Mouse (Mus musculus): ENCODE measurements around the gene Cdrt4. TPM values are rescaled to one million over a fixed set of nuclear protein-coding genes. Genes with fewer than 3 reads are reported as not detected.
A peak's percentile ranks its signal among the peaks of the same experiment; 100 is the strongest.

The Cdrt4 gene
- polyA plus RNA-seq, 1 experiment from 2014 or later, result 0.30 TPM

DNA sequence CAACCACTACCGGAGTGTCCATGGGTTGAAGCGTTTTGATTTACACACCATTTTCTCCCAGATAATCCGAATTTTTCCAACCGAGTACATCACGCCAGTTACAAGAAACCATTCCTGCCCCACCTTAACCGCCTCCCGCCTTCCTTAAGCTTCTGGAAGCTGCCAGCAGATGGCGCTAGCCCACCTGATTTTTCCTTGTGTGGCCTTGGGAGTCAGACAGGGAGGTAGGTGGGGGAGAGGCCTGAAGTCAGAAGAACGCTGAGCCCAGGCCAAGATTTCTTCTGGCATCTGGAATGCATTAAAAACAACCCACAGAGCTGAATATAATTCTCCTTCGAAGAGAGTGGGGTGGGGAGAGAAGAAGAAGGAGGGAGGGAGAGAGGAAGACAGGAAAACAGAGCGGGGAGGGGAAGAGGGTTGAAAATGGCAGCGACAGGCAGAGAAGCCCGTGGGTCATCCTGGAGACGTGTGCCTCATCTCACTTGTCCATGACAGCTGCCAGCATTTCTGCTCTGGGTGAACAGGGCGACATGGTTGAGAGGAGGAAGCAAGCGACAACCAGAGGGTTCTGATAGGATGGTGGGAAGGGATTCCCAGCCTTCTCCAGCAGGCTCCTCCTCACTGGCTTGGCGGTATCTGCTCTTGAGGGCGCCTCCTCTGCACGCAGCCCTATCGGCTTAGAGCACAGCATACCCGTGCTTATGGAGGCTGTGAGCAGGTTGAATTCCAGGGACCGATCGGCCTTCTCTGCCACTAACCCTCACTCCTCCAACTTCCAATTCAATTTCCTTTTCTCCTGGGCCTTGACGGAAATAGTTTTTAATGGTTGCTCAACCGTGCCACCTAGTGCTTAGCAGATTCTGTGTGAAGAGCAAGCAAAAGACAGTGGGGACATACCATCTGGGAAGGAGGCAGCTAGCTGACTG, 29.7 kb upstream of the Cdrt4 start:
- H3K4me3 ChIP-seq, result peak overlapping the region; percentile 37
- H3K4me1 ChIP-seq (replicated peaks), result peaks cover 12% of the 10 kb centered on the region
- H3K27ac ChIP-seq, result peak overlapping the region; percentile 81
- no peaks in the 10 kb centered on the region for H3K36me3 ChIP-seq
- H3K9me3 ChIP-seq, result peaks cover 6% of the 10 kb centered on the region; the same call in 1 of the 2 replicates
- 29% methylated on average over 25 of the region's 25 CpGs for WGBS
- 0 out of 2 replicates have a peak, but pooled peaks cover 2% of the 10 kb centered on the region for H3K27me3 ChIP-seq (ENCODE audit: insufficient read depth, poor library complexity, severe bottlenecking)
- DNase-seq (ENCODE audit: low spot score), result peak; percentile 92

DNA sequence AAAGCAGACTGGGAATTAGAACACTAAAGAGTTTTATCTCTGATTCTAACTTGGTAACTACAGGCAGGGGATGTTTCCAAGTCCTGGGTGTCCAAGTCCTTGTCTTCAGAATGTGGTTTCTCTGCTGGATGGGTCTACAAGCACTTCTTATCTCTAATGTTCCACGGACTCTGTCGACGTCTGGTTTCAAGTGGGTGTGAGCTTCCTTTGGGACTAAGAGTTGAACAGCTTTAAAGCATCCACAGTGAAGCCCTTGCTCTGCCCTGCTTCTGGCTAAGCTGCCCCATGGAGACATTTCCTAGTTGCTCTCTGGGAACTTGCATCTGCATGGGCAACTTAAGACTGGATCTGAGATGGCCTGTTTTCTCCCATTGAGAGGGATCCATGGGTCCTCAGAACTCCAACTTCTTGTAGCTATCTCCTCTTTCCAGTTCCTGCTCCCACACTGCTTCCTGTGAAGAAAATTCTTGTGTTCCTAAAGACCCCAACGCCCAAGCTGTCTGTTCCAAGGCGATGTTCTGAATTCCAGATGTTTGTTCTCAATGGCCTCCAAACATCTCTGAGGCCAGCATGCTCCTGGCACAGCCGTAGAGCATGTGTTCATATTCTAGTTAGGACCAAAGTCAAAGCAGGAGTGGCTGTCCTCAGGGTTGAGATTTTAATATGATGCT, 26.8 kb upstream of the Cdrt4 start:
- Histone ChIP-seq H3K27me3 (ENCODE audit: insufficient read depth, poor library complexity, severe bottlenecking) (0 out of 2 replicates have a peak, but pooled peaks cover 2% of the 10 kb centered on the region), H3K4me3 (no peak overlapping the region), H3K9me3 (peaks cover 9% of the 10 kb centered on the region; the same call in 1 of the 2 replicates), H3K36me3 (no peaks in the 10 kb centered on the region), H3K4me1 (replicated peaks) (peaks cover 7% of the 10 kb centered on the region), H3K27ac (no peak overlapping the region)
- no peak for DNase-seq (ENCODE audit: low spot score)
- 86% methylated on average over 6 of the region's 6 CpGs for WGBS

DNA sequence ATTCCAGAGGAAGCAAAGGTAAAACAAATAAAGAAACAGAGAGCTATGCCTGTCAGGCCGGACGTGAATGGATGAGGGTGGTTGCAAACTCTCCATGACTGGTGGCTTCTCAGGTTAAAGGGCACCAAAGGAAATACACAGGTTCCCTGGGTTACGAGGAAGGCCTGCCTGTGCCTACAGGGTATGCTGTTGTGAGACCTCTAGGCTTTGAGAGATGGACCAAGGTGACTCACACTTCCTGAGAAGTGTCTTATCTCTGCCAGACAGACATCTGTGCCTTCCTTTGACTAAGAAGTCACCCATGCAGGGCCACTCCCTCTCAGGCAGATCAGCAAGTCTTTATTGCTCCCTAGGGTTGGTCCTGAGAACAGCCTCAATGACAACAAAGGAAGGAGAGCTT, 21.2 kb upstream of the Cdrt4 start:
- DNase-seq (ENCODE audit: low spot score), result no peak
- H3K27me3 ChIP-seq (ENCODE audit: insufficient read depth, poor library complexity, severe bottlenecking), result no peaks in the 10 kb centered on the region
- H3K9me3 ChIP-seq, result 0 out of 2 replicates have a peak, but pooled peaks cover 5% of the 10 kb centered on the region
- H3K27ac ChIP-seq, result no peak overlapping the region
- no peak overlapping the region for H3K4me3 ChIP-seq
- H3K36me3 ChIP-seq, result no peaks in the 10 kb centered on the region
- WGBS, result 64% methylated on average over 3 of the region's 3 CpGs
- no peaks in the 10 kb centered on the region; the same call in 1 of the 2 replicates for H3K4me1 ChIP-seq (replicated peaks)

GRCm38 (mm10) chr11:62930574-62930973, 20.4 kb upstream of the Cdrt4 start:
- Histone ChIP-seq H3K36me3 (no peaks in the 10 kb centered on the region), H3K27me3 (ENCODE audit: insufficient read depth, poor library complexity, severe bottlenecking) (no peaks in the 10 kb centered on the region), H3K9me3 (0 out of 2 replicates have a peak, but pooled peaks cover 5% of the 10 kb centered on the region), H3K27ac (no peak overlapping the region), H3K4me1 (replicated peaks) (no peaks in the 10 kb centered on the region; the same call in 1 of the 2 replicates), H3K4me3 (no peak overlapping the region)
- 87% methylated on average over 4 of the region's 4 CpGs for WGBS
- DNase-seq (ENCODE audit: low spot score), result no peak

DNA sequence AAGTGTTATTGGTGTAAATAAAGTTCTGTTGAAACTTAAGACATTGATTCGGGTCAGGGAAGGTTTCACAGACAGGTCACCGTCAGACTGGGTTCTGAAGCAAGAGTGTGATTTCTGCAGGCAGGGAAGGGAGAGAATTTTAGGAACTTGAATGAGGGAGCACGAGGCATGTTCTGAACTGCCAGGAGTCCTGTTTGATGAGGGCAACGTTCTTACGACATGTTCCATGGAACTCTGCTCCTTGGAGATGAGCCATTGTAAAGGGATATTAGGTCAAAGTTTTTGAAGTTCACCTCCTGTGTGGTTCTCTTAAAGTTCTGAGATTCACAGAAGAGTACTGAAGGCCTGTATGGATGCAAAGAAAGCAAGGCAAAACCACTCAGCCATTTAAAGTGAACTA, 19.9 kb upstream of the Cdrt4 start:
- 90% methylated on average over 5 of the region's 5 CpGs for WGBS

GRCm38 (mm10) chr11:62933099-62933498, 17.9 kb upstream of the Cdrt4 start:
- H3K4me3 ChIP-seq, result no peak overlapping the region
- WGBS, result 91% methylated on average over 9 of the region's 9 CpGs
- H3K27ac ChIP-seq, result no peak overlapping the region
- H3K36me3 ChIP-seq, result no peaks in the 10 kb centered on the region
- no peaks in the 10 kb centered on the region for H3K9me3 ChIP-seq
- no peaks in the 10 kb centered on the region for H3K27me3 ChIP-seq (ENCODE audit: insufficient read depth, poor library complexity, severe bottlenecking)
- DNase-seq (ENCODE audit: low spot score), result no peak
- H3K4me1 ChIP-seq (replicated peaks), result no peaks in the 10 kb centered on the region

More for the DNA sequence above, 19.9 kb upstream of the Cdrt4 start:
- Histone ChIP-seq H3K27ac (no peak overlapping the region), H3K36me3 (no peaks in the 10 kb centered on the region), H3K4me1 (replicated peaks) (no peaks in the 10 kb centered on the region), H3K27me3 (ENCODE audit: insufficient read depth, poor library complexity, severe bottlenecking) (no peaks in the 10 kb centered on the region), H3K9me3 (0 out of 2 replicates have a peak, but pooled peaks cover 5% of the 10 kb centered on the region), H3K4me3 (no peak overlapping the region)
- DNase-seq (ENCODE audit: low spot score), result no peak

- H3K4me1 ChIP-seq (replicated peaks), result no peaks in the 10 kb centered on the region
- WGBS, result 88% methylated on average over 11 of the region's 11 CpGs
- no peaks in the 10 kb centered on the region for H3K9me3 ChIP-seq
- no peaks in the 10 kb centered on the region for H3K27me3 ChIP-seq (ENCODE audit: insufficient read depth, poor library complexity, severe bottlenecking)
- DNase-seq (ENCODE audit: low spot score), result no peak
- no peaks in the 10 kb centered on the region for H3K36me3 ChIP-seq
- no peak overlapping the region for H3K4me3 ChIP-seq
- no peak overlapping the region for H3K27ac ChIP-seq
These were observed 16.0 kb upstream of the Cdrt4 start for GRCm38 (mm10) chr11:62934795-62935514.

GRCm38 (mm10) chr11:62937986-62938385, 13.0 kb upstream of the Cdrt4 start:
- 87% methylated on average over 6 of the region's 6 CpGs for WGBS
- H3K4me1 ChIP-seq (replicated peaks), result no peaks in the 10 kb centered on the region
- no peaks in the 10 kb centered on the region for H3K36me3 ChIP-seq
- no peak for DNase-seq (ENCODE audit: low spot score)
- H3K27ac ChIP-seq, result no peak overlapping the region
- H3K27me3 ChIP-seq (ENCODE audit: insufficient read depth, poor library complexity, severe bottlenecking), result no peaks in the 10 kb centered on the region
- no peak overlapping the region for H3K4me3 ChIP-seq
- no peaks in the 10 kb centered on the region for H3K9me3 ChIP-seq

DNA sequence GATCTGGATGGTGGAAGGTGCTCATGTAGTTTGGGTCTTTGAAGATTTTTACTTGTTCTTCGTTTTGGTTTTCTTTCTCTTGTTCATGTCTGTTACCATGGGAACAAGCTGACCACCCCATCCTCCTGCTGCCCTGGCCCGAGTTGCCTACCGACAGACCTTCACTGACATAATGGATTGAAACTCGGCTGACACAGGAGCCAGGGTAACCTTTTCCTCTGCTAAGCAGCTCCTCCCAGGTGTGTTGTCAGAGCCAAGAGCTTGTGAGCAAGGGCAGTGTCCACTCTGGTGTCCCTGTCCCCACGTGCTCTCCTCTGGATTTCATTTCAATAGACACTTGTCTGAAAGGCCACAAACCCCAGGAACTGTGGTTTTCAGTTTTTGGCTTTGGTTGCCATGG, 12.1 kb upstream of the Cdrt4 start:
- 78% methylated on average over 5 of the region's 5 CpGs for WGBS
- H3K4me3 ChIP-seq, result no peak overlapping the region
- no peaks in the 10 kb centered on the region for H3K9me3 ChIP-seq
- no peak for DNase-seq (ENCODE audit: low spot score)
- H3K27ac ChIP-seq, result no peak overlapping the region
- no peaks in the 10 kb centered on the region for H3K4me1 ChIP-seq (replicated peaks)
- H3K36me3 ChIP-seq, result no peaks in the 10 kb centered on the region
- H3K27me3 ChIP-seq (ENCODE audit: insufficient read depth, poor library complexity, severe bottlenecking), result no peaks in the 10 kb centered on the region

GRCm38 (mm10) chr11:62940176-62940575, 10.8 kb upstream of the Cdrt4 start:
- WGBS, result 85% methylated on average over 3 of the region's 3 CpGs
- H3K27me3 ChIP-seq (ENCODE audit: insufficient read depth, poor library complexity, severe bottlenecking), result no peaks in the 10 kb centered on the region
- H3K4me3 ChIP-seq, result no peak overlapping the region
- no peaks in the 10 kb centered on the region for H3K4me1 ChIP-seq (replicated peaks)
- no peak overlapping the region for H3K27ac ChIP-seq
- no peaks in the 10 kb centered on the region for H3K36me3 ChIP-seq
- DNase-seq (ENCODE audit: low spot score), result no peak
- H3K9me3 ChIP-seq, result no peaks in the 10 kb centered on the region

DNA sequence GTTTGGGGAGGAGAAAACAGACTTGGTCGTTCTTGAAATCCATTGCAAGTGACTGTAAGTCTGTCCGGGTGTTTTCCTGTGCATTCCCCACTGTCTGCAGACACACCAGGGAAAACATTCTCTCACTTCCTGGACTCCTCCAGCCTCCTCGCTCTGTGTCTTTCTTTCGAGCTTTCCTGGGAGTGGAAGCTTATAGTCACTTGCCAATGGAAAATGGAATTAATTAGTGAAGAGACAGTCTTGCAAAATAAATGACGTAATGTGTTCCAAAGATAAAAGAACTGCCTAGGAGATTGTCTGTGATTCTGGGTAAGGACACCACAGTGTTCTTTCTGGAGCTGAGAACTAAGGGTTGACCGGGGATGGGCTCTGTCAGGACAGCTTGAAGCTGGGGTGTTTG, 7.5 kb upstream of the Cdrt4 start:
- Histone ChIP-seq H3K9me3 (no peaks in the 10 kb centered on the region), H3K36me3 (no peaks in the 10 kb centered on the region), H3K4me1 (replicated peaks) (no peaks in the 10 kb centered on the region), H3K27me3 (ENCODE audit: insufficient read depth, poor library complexity, severe bottlenecking) (no peaks in the 10 kb centered on the region), H3K4me3 (no peak overlapping the region), H3K27ac (no peak overlapping the region)
- no peak for DNase-seq (ENCODE audit: low spot score)
- WGBS, result 81% methylated on average over 6 of the region's 6 CpGs

GRCm38 (mm10) chr11:62945514-62945913, 5.5 kb upstream of the Cdrt4 start:
- WGBS, result 71% methylated on average over 4 of the region's 4 CpGs
- DNase-seq (ENCODE audit: low spot score), result no peak
- Histone ChIP-seq H3K27ac (no peak overlapping the region), H3K4me1 (replicated peaks) (no peaks in the 10 kb centered on the region), H3K4me3 (no peak overlapping the region), H3K36me3 (no peaks in the 10 kb centered on the region), H3K27me3 (ENCODE audit: insufficient read depth, poor library complexity, severe bottlenecking) (no peaks in the 10 kb centered on the region), H3K9me3 (no peaks in the 10 kb centered on the region)

All from hindbrain, embryonic 10.5 days (tissue).